Mouse (Mus musculus) spleen, adult 12 weeks (tissue): ENCODE data around the gene Lsm3.

ENCODE experiments used
- DNase-seq: peaks from one replicate; pipeline ENCODE4 v3.0.0; 2022; ENCODE audit warnings: low spot score

Lsm3 gene

DNA sequence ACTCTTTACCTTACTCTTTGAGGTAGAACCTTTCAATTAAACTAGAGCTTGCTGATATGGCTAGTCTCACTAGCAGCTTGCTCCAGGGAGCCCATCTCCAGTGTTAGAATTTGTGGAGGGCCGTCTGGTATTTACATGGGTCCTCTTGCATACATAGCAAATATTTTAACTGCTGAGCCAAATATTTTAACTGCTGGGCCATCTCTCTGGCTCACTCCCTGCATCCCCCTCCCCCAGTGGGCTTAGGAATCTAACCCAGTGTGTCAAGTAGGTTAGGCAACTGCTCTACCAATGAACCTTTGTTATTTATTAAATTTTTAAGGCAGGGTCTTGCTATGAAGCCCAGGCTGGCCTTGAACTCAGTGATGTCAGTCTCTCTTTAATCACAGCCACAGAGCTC, 42.8 kb downstream of the Lsm3 start:
- DNase-seq = no peak

- DNase-seq = no peak
These were observed 43.6 kb downstream of the Lsm3 start for GRCm38 (mm10) chr6:91559371-91559770.

GRCm38 (mm10) chr6:91560186-91560585, 44.5 kb downstream of the Lsm3 start:
- DNase-seq = no peak

DNA sequence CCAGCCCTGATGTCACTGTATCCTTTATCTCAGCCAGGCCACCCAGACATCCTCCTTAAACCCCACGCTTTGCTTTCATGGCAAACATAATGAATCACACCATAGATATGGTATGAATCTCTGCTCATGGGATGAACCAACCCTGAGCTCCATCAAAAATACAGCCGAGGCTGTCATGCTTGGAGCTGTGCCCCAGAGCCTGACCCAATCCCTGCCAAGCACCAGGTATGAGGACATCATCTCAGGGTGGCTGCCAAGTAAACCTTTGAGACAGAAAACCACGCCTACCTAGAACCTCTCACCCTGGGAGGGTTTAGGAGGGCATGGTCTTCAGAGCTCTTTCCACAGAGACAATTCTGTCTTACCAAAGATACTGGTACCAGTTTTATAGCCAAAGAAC, 47.3 kb downstream of the Lsm3 start:
- no peak for DNase-seq

DNA sequence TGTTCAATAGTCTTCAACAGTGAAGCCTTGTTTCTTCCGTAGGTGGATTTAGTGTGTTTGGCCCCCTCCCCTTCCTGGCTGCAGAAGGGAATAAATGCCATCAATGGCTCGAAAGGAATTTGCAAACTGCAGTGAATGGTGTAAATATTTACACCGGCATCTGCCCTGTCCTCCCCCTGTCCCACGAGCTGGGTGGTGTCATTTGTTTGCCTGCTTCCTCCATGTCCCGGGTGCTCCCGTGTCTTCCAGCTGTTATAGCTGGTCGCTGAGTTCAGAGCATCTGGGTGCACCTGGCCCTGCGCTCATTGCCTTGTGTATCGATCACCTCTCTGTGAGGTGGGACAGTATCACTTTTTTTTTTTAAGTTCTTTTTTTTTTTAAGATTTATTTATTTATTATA, 50.7 kb downstream of the Lsm3 start:
- no peak for DNase-seq
